Mouse (Mus musculus) liver, postnatal 0 days (tissue): Measurements from ENCODE around the gene Adcy7. TPM values are rescaled to one million over a fixed set of nuclear protein-coding genes. Genes with fewer than 3 reads are reported as not detected.

Source experiments
- ATAC-seq: fragments of 200-750 bp; cut with Nextera tagmentation; 2 replicates; pipeline ENCODE4 v1.8.0; 2017; ENCODE audit warnings: mild to moderate bottlenecking, moderate library complexity
- DNase-seq: peaks from one replicate; pipeline ENCODE4 v3.0.0-alpha.2; 2016
- H3K27ac ChIP-seq: fragments of 300-500 bp; sonication (generic); 2 replicates; pipeline ENCODE4 v1.5.1; 2014; ENCODE audit warnings: antibody characterized with exemption, moderate library complexity, mild to moderate bottlenecking, low read depth
- H3K27me3 ChIP-seq: fragments of 300-500 bp; sonication (generic); 2 replicates; pipeline ENCODE4 v1.6.1; 2014; ENCODE audit warnings: low read length, control low read depth, mixed read lengths; ENCODE audit not compliant: insufficient read depth
- H3K36me3 ChIP-seq: fragments of 300-500 bp; sonication (generic); replicated peaks from 2 replicates; pipeline ENCODE4 v1.6.1; 2014; ENCODE audit warnings: mild to moderate bottlenecking, control low read depth, low read length, moderate library complexity, mixed read lengths; ENCODE audit not compliant: insufficient read depth
- H3K4me1 ChIP-seq: fragments of 300-500 bp; sonication (generic); 2 replicates; pipeline ENCODE4 v1.6.1; 2014; ENCODE audit warnings: antibody characterized with exemption, mild to moderate bottlenecking, control low read depth; ENCODE audit not compliant: insufficient read depth
- H3K4me2 ChIP-seq: fragments of 300-500 bp; sonication (generic); 2 replicates; pipeline ENCODE4 v1.6.1; 2014; ENCODE audit warnings: low read depth, mild to moderate bottlenecking, low read length, moderate library complexity, mixed read lengths
- H3K4me3 ChIP-seq: fragments of 300-500 bp; sonication (generic); 2 replicates; pipeline ENCODE4 v1.5.1; 2014; ENCODE audit warnings: low read depth, low read length
- H3K9ac ChIP-seq: fragments of 300-500 bp; sonication (generic); replicated peaks from 2 replicates; pipeline ENCODE4 v1.6.1; 2014; ENCODE audit warnings: mild to moderate bottlenecking, moderate library complexity
- H3K9me3 ChIP-seq: fragments of 300-500 bp; sonication (generic); 2 replicates; pipeline ENCODE4 v1.6.1; 2016; ENCODE audit warnings: mild to moderate bottlenecking, control low read depth, low read length, mixed read lengths
- CTCF ChIP-seq: sonication (generic); IDR thresholded peaks from 2 replicates; pipeline ENCODE4 v1.5.1; 2016; ENCODE audit warnings: antibody characterized with exemption, low read depth
- EP300 ChIP-seq: IDR thresholded peaks from 2 replicates; pipeline ENCODE4 v1.6.1; 2016; ENCODE audit warnings: antibody characterized with exemption, low read depth, mild to moderate bottlenecking
- WGBS: fragments of 180-500 bp; shearing (Covaris S2); extraction: QIAGEN DNeasy Blood & Tissue Kit; methylation state at CpG from one replicate; pipeline ENCODE4 v1.1.7; 2014; ENCODE audit not compliant: insufficient replicate concordance; 5-methylcytosine and 5-hydroxymethylcytosine counted together
- polyA plus RNA-seq: library from polyadenylated mRNA; unstranded; fragments of >200 nt; fragmentation: Nextera tagmentation; extraction: Ambion mirVana; gene quantifications from 2 replicates; pipeline ENCODE4 v1.2.1, GENCODE M21; 2015

The Adcy7 gene
- polyA plus RNA-seq, 1 experiment from 2014 or later, result 8.4 TPM

DNA sequence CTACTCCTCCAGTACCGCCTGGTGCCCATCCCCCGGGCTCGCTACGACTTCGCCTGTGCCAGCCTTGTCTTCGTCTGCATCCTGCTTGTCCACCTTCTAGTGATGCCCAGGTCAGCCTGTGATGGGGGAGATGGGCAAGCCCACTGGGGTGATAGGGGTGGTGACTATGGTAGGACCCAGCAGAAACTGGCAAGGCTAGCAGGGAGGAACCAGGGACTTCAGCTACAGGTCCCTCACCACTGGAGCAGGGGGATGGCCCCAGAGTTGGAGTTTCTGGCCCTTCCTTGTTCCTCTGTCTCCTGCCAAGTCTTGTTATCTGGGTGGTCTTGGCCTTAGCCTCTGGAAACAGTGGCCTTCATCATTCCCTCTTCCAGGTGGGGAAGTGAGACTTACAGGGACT is 47.9 kb downstream of the Adcy7 start:
- H3K9ac ChIP-seq, result no peak overlapping the region
- no peaks in the 10 kb centered on the region for H3K27me3 ChIP-seq
- no peak overlapping the region for H3K4me2 ChIP-seq
- H3K36me3 ChIP-seq, result peaks cover 38% of the 10 kb centered on the region
- TF ChIP-seq EP300, result no peak
- TF ChIP-seq CTCF, result no peak
- no peak overlapping the region for H3K27ac ChIP-seq
- ATAC-seq (no peak), DNase-seq (no peak)
- 90% methylated on average over 6 of the region's 6 CpGs for WGBS
- H3K4me3 ChIP-seq, result no peak overlapping the region
- no peaks in the 10 kb centered on the region for H3K4me1 ChIP-seq
- no peaks in the 10 kb centered on the region for H3K9me3 ChIP-seq

DNA sequence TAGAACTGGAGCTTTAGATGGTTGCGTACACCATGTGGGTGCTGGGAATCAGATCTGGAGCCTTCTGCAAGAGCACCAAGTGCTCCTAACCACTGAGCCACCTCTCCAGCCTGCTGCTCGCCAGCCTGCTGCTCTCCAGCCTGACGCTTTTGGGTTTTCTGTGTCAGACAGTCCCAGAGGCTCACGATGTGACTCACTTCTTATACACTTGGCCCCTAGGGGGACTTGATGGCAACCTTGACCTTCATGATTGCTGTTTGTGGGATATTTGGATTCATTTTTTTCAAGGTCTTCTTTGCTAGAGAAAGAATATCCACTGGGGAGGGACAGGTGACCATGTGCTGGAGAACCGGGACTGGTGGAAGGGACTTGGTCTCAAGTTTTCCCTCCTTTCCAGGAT is 49.2 kb downstream of the Adcy7 start:
- no peak for ATAC-seq
- no peak overlapping the region for H3K4me3 ChIP-seq
- DNase-seq, result no peak
- WGBS, result 89% methylated on average over 5 of the region's 5 CpGs
- no peak overlapping the region for H3K27ac ChIP-seq
- TF ChIP-seq CTCF (no peak), EP300 (no peak)
- peaks cover 45% of the 10 kb centered on the region for H3K36me3 ChIP-seq
- H3K4me2 ChIP-seq, result no peak overlapping the region
- H3K27me3 ChIP-seq, result no peaks in the 10 kb centered on the region
- H3K9me3 ChIP-seq, result no peaks in the 10 kb centered on the region
- H3K9ac ChIP-seq, result no peak overlapping the region
- no peaks in the 10 kb centered on the region for H3K4me1 ChIP-seq

DNA sequence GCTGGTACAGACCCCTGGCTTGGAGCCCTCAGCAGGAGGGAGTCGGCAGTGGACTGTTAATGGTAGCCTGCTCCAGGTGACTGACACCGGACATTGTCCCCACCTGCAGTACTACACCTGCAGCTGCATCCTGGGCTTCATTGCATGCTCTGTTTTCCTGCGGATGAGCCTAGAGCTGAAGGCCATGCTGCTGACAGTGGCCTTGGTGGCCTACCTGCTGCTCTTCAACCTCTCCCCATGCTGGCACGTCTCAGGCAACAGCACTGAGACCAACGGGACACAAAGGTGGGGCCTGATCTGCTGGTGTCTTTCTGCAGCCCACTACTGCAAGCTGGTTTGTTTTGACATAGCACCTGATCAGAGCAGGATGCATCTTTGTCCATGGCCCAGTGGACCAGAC is 51.3 kb downstream of the Adcy7 start:
- no peak overlapping the region for H3K4me2 ChIP-seq
- TF ChIP-seq CTCF, result no peak
- no peak for TF ChIP-seq EP300
- no peaks in the 10 kb centered on the region for H3K27me3 ChIP-seq
- no peak overlapping the region for H3K9ac ChIP-seq
- no peak overlapping the region for H3K4me3 ChIP-seq
- 84% methylated on average over 5 of the region's 5 CpGs for WGBS
- ATAC-seq, result no peak
- H3K9me3 ChIP-seq, result no peaks in the 10 kb centered on the region
- no peak for DNase-seq
- H3K27ac ChIP-seq, result no peak overlapping the region
- no peaks in the 10 kb centered on the region for H3K4me1 ChIP-seq
- peaks cover 55% of the 10 kb centered on the region for H3K36me3 ChIP-seq

DNA sequence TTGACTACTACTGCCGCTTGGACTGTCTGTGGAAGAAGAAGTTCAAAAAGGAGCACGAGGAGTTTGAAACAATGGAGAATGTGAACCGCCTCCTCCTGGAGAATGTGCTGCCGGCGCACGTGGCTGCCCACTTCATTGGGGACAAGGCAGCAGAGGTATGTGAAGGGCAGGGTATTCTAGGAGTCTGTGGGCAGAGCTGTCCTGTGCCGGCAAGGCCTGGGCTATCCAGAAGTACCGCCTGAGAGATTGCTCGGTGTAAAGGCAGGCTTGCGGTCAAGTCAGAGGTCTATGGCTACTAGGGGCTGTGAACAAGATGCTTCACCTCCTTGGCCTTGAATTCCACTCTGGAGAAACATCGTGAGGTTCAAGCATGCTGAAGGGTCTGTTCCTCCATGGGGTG is 52.6 kb downstream of the Adcy7 start:
- no peaks in the 10 kb centered on the region for H3K27me3 ChIP-seq
- DNase-seq (no peak), ATAC-seq (no peak)
- WGBS, result 87% methylated on average over 11 of the region's 11 CpGs
- no peak overlapping the region for H3K4me2 ChIP-seq
- no peak overlapping the region for H3K9ac ChIP-seq
- H3K4me3 ChIP-seq, result no peak overlapping the region
- H3K36me3 ChIP-seq, result peaks cover 67% of the 10 kb centered on the region
- H3K27ac ChIP-seq, result no peak overlapping the region
- H3K4me1 ChIP-seq, result no peaks in the 10 kb centered on the region
- TF ChIP-seq EP300 (no peak), CTCF (no peak)
- H3K9me3 ChIP-seq, result no peaks in the 10 kb centered on the region

DNA sequence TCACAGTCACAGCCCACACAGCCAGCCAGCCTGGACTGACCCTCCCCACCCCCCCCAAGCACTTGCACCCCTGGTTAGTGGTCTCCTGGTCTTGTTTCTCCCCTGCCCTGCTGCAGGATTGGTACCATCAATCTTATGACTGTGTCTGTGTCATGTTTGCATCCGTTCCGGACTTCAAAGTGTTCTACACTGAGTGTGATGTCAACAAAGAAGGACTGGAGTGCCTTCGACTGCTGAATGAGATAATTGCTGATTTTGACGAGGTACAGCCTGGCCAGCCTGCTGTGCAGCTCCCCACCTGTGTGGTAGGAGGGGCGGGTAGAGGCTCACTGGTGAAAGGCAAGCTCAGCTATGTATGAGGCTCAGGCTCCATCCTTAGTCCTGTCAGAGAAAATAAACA is 53.0 kb downstream of the Adcy7 start:
- no peak for TF ChIP-seq CTCF
- no peak for TF ChIP-seq EP300
- no peaks in the 10 kb centered on the region for H3K27me3 ChIP-seq
- H3K9ac ChIP-seq, result no peak overlapping the region
- H3K36me3 ChIP-seq, result peaks cover 72% of the 10 kb centered on the region
- 77% methylated on average over 5 of the region's 5 CpGs for WGBS
- no peak overlapping the region for H3K4me3 ChIP-seq
- ATAC-seq, result no peak
- H3K27ac ChIP-seq, result no peak overlapping the region
- DNase-seq, result no peak
- no peaks in the 10 kb centered on the region for H3K4me1 ChIP-seq
- no peaks in the 10 kb centered on the region for H3K9me3 ChIP-seq
- H3K4me2 ChIP-seq, result no peak overlapping the region

DNA sequence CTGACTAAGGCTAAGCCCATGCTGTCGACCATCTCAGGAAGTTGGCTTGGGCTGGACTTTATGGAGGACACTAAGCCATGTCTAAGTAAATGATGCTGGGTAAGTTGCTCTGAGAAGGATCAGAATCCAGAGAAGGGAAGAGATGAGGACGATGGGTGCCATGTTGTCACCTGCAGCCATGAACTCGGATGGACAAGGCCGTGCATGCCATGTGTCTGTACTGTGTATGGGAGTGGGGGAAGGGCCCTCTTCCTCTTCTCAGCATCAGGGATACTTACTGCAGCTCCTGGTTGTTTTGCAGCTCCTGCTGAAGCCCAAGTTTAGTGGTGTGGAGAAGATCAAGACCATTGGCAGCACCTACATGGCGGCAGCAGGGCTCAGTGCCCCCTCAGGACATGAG is 53.6 kb downstream of the Adcy7 start:
- H3K9ac ChIP-seq, result no peak overlapping the region
- WGBS, result 85% methylated on average over 5 of the region's 5 CpGs
- no peak overlapping the region for H3K4me3 ChIP-seq
- ATAC-seq (no peak), DNase-seq (no peak)
- TF ChIP-seq CTCF, result no peak
- no peak for TF ChIP-seq EP300
- H3K4me1 ChIP-seq, result no peaks in the 10 kb centered on the region
- no peak overlapping the region for H3K27ac ChIP-seq
- H3K36me3 ChIP-seq, result peaks cover 77% of the 10 kb centered on the region
- no peaks in the 10 kb centered on the region for H3K27me3 ChIP-seq
- H3K4me2 ChIP-seq, result no peak overlapping the region
- H3K9me3 ChIP-seq, result no peaks in the 10 kb centered on the region

DNA sequence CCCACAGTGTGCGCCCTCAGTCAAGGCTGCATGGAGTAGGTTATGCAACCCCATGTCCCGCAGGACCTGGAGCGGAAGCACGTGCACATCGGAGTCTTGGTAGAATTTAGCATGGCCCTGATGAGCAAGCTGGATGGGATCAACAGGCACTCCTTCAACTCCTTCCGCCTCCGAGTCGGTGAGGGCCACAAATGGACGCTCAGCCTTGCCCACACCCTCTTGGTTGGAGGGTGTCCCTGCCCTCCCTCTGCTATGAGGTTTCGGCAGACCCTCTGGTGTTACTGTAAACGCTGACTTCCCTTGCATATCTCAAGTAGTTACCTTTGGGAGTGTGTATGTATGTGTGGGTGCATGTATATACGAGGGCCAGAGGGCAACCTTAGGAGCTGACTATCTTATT is 54.1 kb downstream of the Adcy7 start:
- Histone ChIP-seq H3K27me3 (no peaks in the 10 kb centered on the region), H3K4me2 (no peak overlapping the region), H3K9me3 (no peaks in the 10 kb centered on the region), H3K4me1 (no peaks in the 10 kb centered on the region), H3K9ac (no peak overlapping the region), H3K27ac (no peak overlapping the region), H3K36me3 (peaks cover 77% of the 10 kb centered on the region), H3K4me3 (no peak overlapping the region)
- TF ChIP-seq CTCF, result no peak
- no peak for TF ChIP-seq EP300
- WGBS, result 91% methylated on average over 12 of the region's 12 CpGs
- ATAC-seq (no peak), DNase-seq (no peak)
